12 mouse cellular contexts compared by ENCODE assay signal in genomic region chr4:54471009-54471408, GRCm38 (mm10).
DNase-seq lines count a peak whose midpoint lies in the region; ATAC-seq lines count a peak whose summit lies in the region.
"Had no signal": no experiment of that assay in that cellular context is flagged by ENCODE, and none has a peak within 500 bp of the region (broad histone marks: within the 10 kb centered on the region; RNA-seq: fewer than 3 reads in every experiment).

No protein-coding gene starts in this region.

- WGBS in embryonic facial prominence, embryonic 14.5 days, result 27% methylated on average over 1 of the region's 1 CpGs
- WGBS in kidney, embryonic 14.5 days, result 35% methylated on average over 1 of the region's 1 CpGs

- H3K4me2 ChIP-seq in embryonic facial prominence, embryonic 14.5 days (ENCODE audit: low read depth, low read length), result no peak overlapping the region
- H3K4me2 ChIP-seq in kidney, embryonic 14.5 days (replicated peaks; ENCODE audit: low read depth, low read length), result no peak overlapping the region
- H3K4me2 ChIP-seq: liver, embryonic 15.5 days had no signal

- no peak overlapping the region for H3K9ac ChIP-seq in embryonic facial prominence, embryonic 14.5 days (ENCODE audit: low read depth, low read length)
- no peak overlapping the region for H3K9ac ChIP-seq in kidney, embryonic 14.5 days (ENCODE audit: low read depth, low read length)
- H3K9ac ChIP-seq: liver, embryonic 15.5 days had no signal

- no peak overlapping the region for H3K4me3 ChIP-seq in embryonic facial prominence, embryonic 14.5 days (ENCODE audit: low read depth, low read length)
- H3K4me3 ChIP-seq in kidney, embryonic 14.5 days (ENCODE audit: low read length), result no peak overlapping the region
- H3K4me3 ChIP-seq: liver, embryonic 15.5 days had no signal

- H3K9me3 ChIP-seq in embryonic facial prominence, embryonic 14.5 days (ENCODE audit: control insufficient read depth, low read length), result no peaks in the 10 kb centered on the region
- no peaks in the 10 kb centered on the region for H3K9me3 ChIP-seq in kidney, embryonic 14.5 days (ENCODE audit: control insufficient read depth, low read length)
- H3K9me3 ChIP-seq: liver, embryonic 15.5 days had no signal

- no peaks in the 10 kb centered on the region for H3K36me3 ChIP-seq in embryonic facial prominence, embryonic 14.5 days (ENCODE audit: control insufficient read depth, insufficient read depth, low read length)
- no peaks in the 10 kb centered on the region for H3K36me3 ChIP-seq in kidney, embryonic 14.5 days (ENCODE audit: control insufficient read depth, insufficient read depth, low read length)
- H3K36me3 ChIP-seq: liver, embryonic 15.5 days had no signal

- peak; percentile 6 for DNase-seq in layer of hippocampus, adult 11-12 months (ENCODE audit: low spot score)
- no peak for DNase-seq in layer of hippocampus, adult 9-10 months (ENCODE audit: low spot score)
- peak; percentile 19 for DNase-seq in Muller cell, postnatal 12 days (ENCODE audit: inconsistent ontology term)
- peak; percentile 74 for DNase-seq in embryonic facial prominence, embryonic 14.5 days (ENCODE audit: low spot score)
- DNase-seq in cerebellum, postnatal 14 days, result no peak
- no peak for DNase-seq in adrenal gland, postnatal 14 days
- DNase-seq: gastrocnemius, postnatal 10 days had no signal

- H3K27ac ChIP-seq in embryonic facial prominence, embryonic 14.5 days (replicated peaks; ENCODE audit: low read depth, low read length), result peak overlapping the region; percentile 57
- no peak overlapping the region for H3K27ac ChIP-seq in kidney, embryonic 14.5 days (ENCODE audit: low read depth, low read length)
- H3K27ac ChIP-seq: liver, embryonic 15.5 days had no signal

- peaks cover 18% of the 10 kb centered on the region for H3K4me1 ChIP-seq in embryonic facial prominence, embryonic 14.5 days (ENCODE audit: control insufficient read depth, insufficient read depth, low read length)
- H3K4me1 ChIP-seq in kidney, embryonic 14.5 days (ENCODE audit: control insufficient read depth, insufficient read depth, low read length), result no peaks in the 10 kb centered on the region
- H3K4me1 ChIP-seq: liver, embryonic 15.5 days had no signal

- ATAC-seq in embryonic facial prominence, embryonic 14.5 days (ENCODE audit: low read depth), result peak; percentile 48
- ATAC-seq in megakaryocyte, adult 5-6 weeks (ENCODE audit: poor library complexity, severe bottlenecking), result peak; percentile 38
- no peak for ATAC-seq in kidney, embryonic 14.5 days (ENCODE audit: low FRiP score, low TSS enrichment)
- ATAC-seq: intestine, postnatal 0 days had no signal

- no peaks in the 10 kb centered on the region for H3K27me3 ChIP-seq in embryonic facial prominence, embryonic 14.5 days (replicated peaks; ENCODE audit: control insufficient read depth, insufficient read depth, low read length)
- no peaks in the 10 kb centered on the region for H3K27me3 ChIP-seq in kidney, embryonic 14.5 days (ENCODE audit: control insufficient read depth, insufficient read depth, low read length)
- H3K27me3 ChIP-seq: CH12.LX; liver, embryonic 15.5 days had no signal

Comparison
In these comparisons a context has a peak if more than half of its experiments do, and no peak if none do; other contexts are left out.
1. DNase-seq: peak in layer of hippocampus, adult 11-12 months (single experiment), Muller cell, postnatal 12 days (single experiment) and embryonic facial prominence, embryonic 14.5 days (single experiment); none in layer of hippocampus, adult 9-10 months (single experiment), cerebellum, postnatal 14 days (0 of 2) and adrenal gland, postnatal 14 days (single experiment).